Mouse (Mus musculus): ENCODE results near the gene Atp8a2. TPM values are rescaled to one million over a fixed set of nuclear protein-coding genes. Genes with fewer than 3 reads are reported as not detected.
"Not testable (repeated sequence)": the region's sequence is repeated elsewhere in the genome, so short reads cannot be mapped to it uniquely, and the experiment has no call there.

The Atp8a2 gene
- polyA plus RNA-seq, 1 experiment = 0.36 TPM

- WGBS = 47% methylated on average over 8 of the region's 8 CpGs
- no peak for TF ChIP-seq POLR2A (IDR thresholded peaks at IDR 0.05; ENCODE audit: low read depth, low read length)
- TF ChIP-seq CTCF (conservative IDR thresholded peaks at IDR 0.05; ENCODE audit: insufficient read depth, insufficient read length, low read depth, low read length) = no peak
- Histone ChIP-seq H3K4me3 (ENCODE audit: insufficient read depth, low read depth, low read length) (peak overlapping the region; percentile 31; the same call in 1 of the 2 replicates), H3K27ac (ENCODE audit: insufficient read depth, low read depth, low read length) (no peak overlapping the region), H3K27me3 (replicated peaks; ENCODE audit: control insufficient read depth, insufficient read depth, low read length) (no peaks in the 10 kb centered on the region), H3K4me1 (ENCODE audit: control insufficient read depth, insufficient read depth, low read length) (no peaks in the 10 kb centered on the region), H3K36me3 (ENCODE audit: control insufficient read depth, insufficient read depth, low read length) (no peaks in the 10 kb centered on the region)
- peak; percentile 32 for DNase-seq
Observed at GRCm38 (mm10) chr14:59626711-59627110, 570.3 kb downstream of the Atp8a2 start.

DNA sequence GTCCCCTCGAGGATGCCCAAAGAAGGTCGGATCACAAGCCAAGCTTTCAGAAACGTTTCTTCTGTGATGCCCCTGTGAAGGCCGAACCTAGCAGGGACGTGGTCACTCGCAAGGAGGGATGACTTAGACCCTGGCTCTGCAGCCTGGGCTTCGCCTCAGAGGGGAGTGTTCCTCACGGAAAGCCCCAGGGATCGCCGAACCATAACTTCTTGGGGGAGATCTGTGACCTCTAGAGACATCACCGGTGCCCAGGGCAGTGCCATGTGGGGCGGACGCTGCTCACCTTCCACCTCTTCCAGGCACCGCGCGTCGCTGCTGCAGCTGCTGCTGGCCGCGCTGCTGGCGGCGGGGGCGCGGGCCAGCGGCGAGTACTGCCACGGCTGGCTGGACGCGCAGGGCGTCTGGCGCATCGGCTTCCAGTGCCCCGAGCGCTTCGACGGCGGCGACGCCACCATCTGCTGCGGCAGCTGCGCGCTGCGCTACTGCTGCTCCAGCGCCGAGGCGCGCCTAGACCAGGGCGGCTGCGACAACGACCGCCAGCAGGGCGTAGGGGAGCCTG is 571.1 kb downstream of the Atp8a2 start:
- H3K4me1 ChIP-seq (ENCODE audit: control insufficient read depth, insufficient read depth, low read length) = no peaks in the 10 kb centered on the region
- peak; percentile 7 for DNase-seq
- H3K27ac ChIP-seq (ENCODE audit: insufficient read depth, low read depth, low read length) = no peak overlapping the region
- no peaks in the 10 kb centered on the region for H3K36me3 ChIP-seq (ENCODE audit: control insufficient read depth, insufficient read depth, low read length)
- TF ChIP-seq CTCF (conservative IDR thresholded peaks at IDR 0.05; ENCODE audit: insufficient read depth, insufficient read length, low read depth, low read length) = no peak
- TF ChIP-seq POLR2A (IDR thresholded peaks at IDR 0.05; ENCODE audit: low read depth, low read length) = no peak
- H3K4me3 ChIP-seq (ENCODE audit: insufficient read depth, low read depth, low read length) = peak overlapping the region; percentile 54
- H3K27me3 ChIP-seq (replicated peaks; ENCODE audit: control insufficient read depth, insufficient read depth, low read length) = no peaks in the 10 kb centered on the region
- WGBS = under 1% methylated on average over 51 of the region's 51 CpGs

- peak; percentile 68 for DNase-seq
- Histone ChIP-seq H3K4me1 (ENCODE audit: control insufficient read depth, insufficient read depth, low read length) (no peaks in the 10 kb centered on the region), H3K36me3 (ENCODE audit: control insufficient read depth, insufficient read depth, low read length) (no peaks in the 10 kb centered on the region), H3K27me3 (replicated peaks; ENCODE audit: control insufficient read depth, insufficient read depth, low read length) (no peaks in the 10 kb centered on the region), H3K4me3 (ENCODE audit: insufficient read depth, low read depth, low read length) (peak within 1 kb of the TSS; percentile 54), H3K27ac (ENCODE audit: insufficient read depth, low read depth, low read length) (no peak within 1 kb of the TSS)
- 1% methylated on average over 62 of the region's 65 CpGs for WGBS
- no peak for TF ChIP-seq POLR2A (IDR thresholded peaks at IDR 0.05; ENCODE audit: low read depth, low read length)
- TF ChIP-seq CTCF (conservative IDR thresholded peaks at IDR 0.05; ENCODE audit: insufficient read depth, insufficient read length, low read depth, low read length) = no peak; the same call in 1 of the 2 replicates
Observed at GRCm38 (mm10) chr14:59625158-59625805, 571.7 kb downstream of the Atp8a2 start, which contains the start of gene Shisa2. Shisa2 (plus strand) TSS chr14:59625308.

DNA sequence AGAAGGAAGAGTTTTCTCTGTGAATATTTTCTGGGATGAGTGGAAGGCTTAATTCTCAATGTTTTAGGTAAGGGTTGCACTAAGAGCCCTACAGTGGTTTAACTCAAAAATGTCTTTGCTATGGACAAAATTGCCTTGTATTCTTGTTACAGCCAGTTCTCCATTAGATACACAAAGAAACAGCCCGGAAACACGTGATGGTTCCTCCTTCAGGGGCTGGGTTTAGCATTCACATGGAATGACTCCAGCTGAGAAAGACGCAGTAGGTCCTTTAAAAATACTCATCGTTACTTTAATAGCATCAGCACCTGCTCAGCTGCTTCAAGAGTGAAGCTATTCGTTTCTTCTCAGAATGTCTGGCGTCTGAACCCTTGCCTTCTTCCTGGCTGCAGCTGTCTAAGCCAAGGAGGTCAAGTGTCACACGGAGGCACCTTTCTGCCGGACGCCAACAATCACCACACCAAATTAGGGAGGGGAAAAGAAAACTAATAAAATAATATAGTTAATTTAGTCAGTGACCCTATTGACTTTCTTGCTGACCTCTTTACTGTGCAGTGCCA is 572.6 kb downstream of the Atp8a2 start:
- no peak for TF ChIP-seq CTCF (conservative IDR thresholded peaks at IDR 0.05; ENCODE audit: insufficient read depth, insufficient read length, low read depth, low read length)
- TF ChIP-seq POLR2A (IDR thresholded peaks at IDR 0.05; ENCODE audit: low read depth, low read length) = no peak
- 40% methylated on average over 9 of the region's 9 CpGs for WGBS
- DNase-seq = no peak
- no peaks in the 10 kb centered on the region for H3K27me3 ChIP-seq (replicated peaks; ENCODE audit: control insufficient read depth, insufficient read depth, low read length)
- H3K36me3 ChIP-seq (ENCODE audit: control insufficient read depth, insufficient read depth, low read length) = no peaks in the 10 kb centered on the region
- no peak overlapping the region for H3K27ac ChIP-seq (ENCODE audit: insufficient read depth, low read depth, low read length)
- H3K4me1 ChIP-seq (ENCODE audit: control insufficient read depth, insufficient read depth, low read length) = no peaks in the 10 kb centered on the region
- no peak overlapping the region for H3K4me3 ChIP-seq (ENCODE audit: insufficient read depth, low read depth, low read length)

DNA sequence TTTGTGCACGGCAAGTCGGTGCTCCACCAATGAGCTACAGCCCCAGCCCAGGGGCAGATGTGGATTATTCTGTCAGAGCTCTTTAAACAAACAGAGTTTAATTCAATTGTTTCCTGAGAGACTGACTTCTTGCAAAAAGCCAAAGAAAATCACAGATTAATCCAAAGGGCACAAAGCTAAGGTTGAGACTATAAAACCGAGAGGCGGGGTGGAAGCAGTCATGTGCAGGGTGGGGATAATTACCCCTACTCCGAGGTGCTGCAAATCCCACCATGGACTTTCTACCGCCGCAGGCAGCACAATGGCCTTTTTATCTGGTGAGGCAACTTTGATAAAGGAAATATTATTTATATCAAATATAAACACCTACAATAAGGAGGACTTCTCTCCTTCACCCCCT is 580.2 kb downstream of the Atp8a2 start:
- WGBS = 62% methylated on average over 7 of the region's 7 CpGs
- TF ChIP-seq CTCF (conservative IDR thresholded peaks at IDR 0.05; ENCODE audit: insufficient read depth, insufficient read length, low read depth, low read length) (no peak), POLR2A (IDR thresholded peaks at IDR 0.05; ENCODE audit: low read depth, low read length) (no peak)

DNA sequence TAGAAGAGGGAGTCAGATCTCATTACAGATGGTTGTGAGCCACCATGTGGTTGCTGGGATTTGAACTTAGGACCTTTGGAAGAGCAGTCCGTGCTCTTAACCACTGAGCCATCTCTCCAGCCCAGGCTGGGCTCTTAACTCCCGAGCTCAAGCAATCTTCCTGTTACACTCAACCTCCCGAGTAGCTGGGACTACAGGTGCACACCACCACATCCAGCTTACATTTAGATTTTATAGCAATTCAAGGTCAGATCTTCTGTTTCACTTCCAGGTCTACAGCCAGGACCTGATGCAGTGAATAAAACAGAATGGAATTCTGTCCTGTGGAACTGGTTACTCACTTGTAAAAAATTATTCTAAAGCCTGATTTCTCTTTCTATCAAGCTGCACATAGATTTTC is 582.8 kb downstream of the Atp8a2 start:
- DNase-seq; H3K27ac ChIP-seq (ENCODE audit: insufficient read depth, low read depth, low read length); H3K4me1 ChIP-seq (ENCODE audit: control insufficient read depth, insufficient read depth, low read length); H3K4me3 ChIP-seq (ENCODE audit: insufficient read depth, low read depth, low read length); H3K27me3 ChIP-seq (replicated peaks; ENCODE audit: control insufficient read depth, insufficient read depth, low read length); H3K36me3 ChIP-seq (ENCODE audit: control insufficient read depth, insufficient read depth, low read length): not testable (repeated sequence)
- WGBS = 65% methylated on average over 3 of the region's 3 CpGs

More for the DNA sequence above, 580.2 kb downstream of the Atp8a2 start:
- Histone ChIP-seq H3K27ac (ENCODE audit: insufficient read depth, low read depth, low read length) (no peak overlapping the region), H3K36me3 (ENCODE audit: control insufficient read depth, insufficient read depth, low read length) (no peaks in the 10 kb centered on the region), H3K27me3 (replicated peaks; ENCODE audit: control insufficient read depth, insufficient read depth, low read length) (no peaks in the 10 kb centered on the region), H3K4me3 (ENCODE audit: insufficient read depth, low read depth, low read length) (no peak overlapping the region), H3K4me1 (ENCODE audit: control insufficient read depth, insufficient read depth, low read length) (no peaks in the 10 kb centered on the region)
- DNase-seq = no peak

- H3K27me3 ChIP-seq (replicated peaks; ENCODE audit: control insufficient read depth, insufficient read depth, low read length) = no peaks in the 10 kb centered on the region
- peak; percentile 58 for DNase-seq
- H3K36me3 ChIP-seq (ENCODE audit: control insufficient read depth, insufficient read depth, low read length) = no peaks in the 10 kb centered on the region
- H3K27ac ChIP-seq (ENCODE audit: insufficient read depth, low read depth, low read length) = no peak overlapping the region
- TF ChIP-seq POLR2A (IDR thresholded peaks at IDR 0.05; ENCODE audit: low read depth, low read length) (no peak), CTCF (conservative IDR thresholded peaks at IDR 0.05; ENCODE audit: insufficient read depth, insufficient read length, low read depth, low read length) (peak; percentile 56)
- no peaks in the 10 kb centered on the region for H3K4me1 ChIP-seq (ENCODE audit: control insufficient read depth, insufficient read depth, low read length)
- 45% methylated on average over 14 of the region's 14 CpGs for WGBS
- H3K4me3 ChIP-seq (ENCODE audit: insufficient read depth, low read depth, low read length) = no peak overlapping the region
Observed at GRCm38 (mm10) chr14:59612920-59613625, 583.9 kb downstream of the Atp8a2 start.

Data from kidney, adult 2 months (tissue).